Mouse (Mus musculus): Measurements from ENCODE around the gene Nrsn1.

GRCm38 (mm10) chr13:25269569-25270268 is 583 bp downstream of the Nrsn1 start:
- TF ChIP-seq CTCF (IDR thresholded peaks at IDR 0.05; ENCODE audit: control insufficient read depth, insufficient read depth, insufficient replicate concordance, low read depth, low read length), result no peak
- TF ChIP-seq POLR2A (IDR thresholded peaks at IDR 0.05; ENCODE audit: control insufficient read depth, low read depth, low read length), result 0 out of 2 replicates have a peak, but pooled peaks have one; percentile 19
